Mouse (Mus musculus) lung, postnatal 0 days (tissue): ENCODE measurements around the gene Tigd3.

Source experiments
- CTCF ChIP-seq: IDR thresholded peaks from 2 replicates; pipeline ENCODE4 v1.5.1; 2016; ENCODE audit warnings: antibody characterized with exemption, mild to moderate bottlenecking
- EP300 ChIP-seq: IDR thresholded peaks from 2 replicates; pipeline ENCODE4 v1.6.1; 2016; ENCODE audit warnings: antibody characterized with exemption, mild to moderate bottlenecking, control low read depth

DNA sequence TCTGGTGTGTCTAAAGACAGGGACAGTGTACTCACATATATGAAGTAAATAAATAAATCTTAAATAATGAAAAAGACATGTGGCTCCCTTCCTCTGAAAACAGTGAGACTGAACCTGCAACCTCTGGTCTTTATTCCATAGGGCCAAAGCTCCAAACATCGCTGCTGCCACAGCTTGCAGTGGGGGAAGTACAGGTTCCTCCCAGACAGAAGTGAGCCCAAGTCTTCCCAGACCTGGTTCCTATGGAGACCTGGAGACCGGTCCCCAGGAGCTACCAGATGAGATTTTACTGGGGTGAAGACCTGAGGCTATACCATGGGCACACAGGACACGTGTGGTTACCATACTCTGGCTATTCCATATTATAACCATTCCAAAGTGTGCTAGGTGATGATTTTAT, 43.1 kb downstream of the Tigd3 start:
- no peak for TF ChIP-seq CTCF
- no peak for TF ChIP-seq EP300
